Mouse (Mus musculus) embryonic facial prominence, embryonic 10.5 days (tissue): ENCODE measurements around the gene Rngtt. TPM values are rescaled to one million over a fixed set of nuclear protein-coding genes. Genes with fewer than 3 reads are reported as not detected.

ENCODE experiments used
- DNase-seq: peaks from one replicate; pipeline ENCODE4 v3.0.0-alpha.2; 2017; ENCODE audit warnings: low spot score
- H3K27ac ChIP-seq: fragments of 300-500 bp; sonication (generic); replicated peaks from 2 replicates; pipeline ENCODE4 v1.5.1; 2016; ENCODE audit warnings: mild to moderate bottlenecking
- H3K27me3 ChIP-seq: fragments of 300-500 bp; sonication (generic); replicated peaks from 2 replicates; pipeline ENCODE4 v1.6.1; 2016; ENCODE audit warnings: low read depth, mild to moderate bottlenecking; ENCODE audit not compliant: poor library complexity, severe bottlenecking
- H3K36me3 ChIP-seq: fragments of 300-500 bp; sonication (generic); replicated peaks from 2 replicates; pipeline ENCODE4 v1.6.1; 2016; ENCODE audit warnings: mild to moderate bottlenecking, moderate library complexity
- H3K4me1 ChIP-seq: fragments of 300-500 bp; sonication (generic); 2 replicates; pipeline ENCODE4 v1.6.1; 2016
- H3K4me3 ChIP-seq: fragments of 300-500 bp; sonication (generic); 2 replicates; pipeline ENCODE4 v1.5.1; 2016; ENCODE audit warnings: mild to moderate bottlenecking, moderate library complexity
- H3K9me3 ChIP-seq: fragments of 300-500 bp; sonication (generic); 2 replicates; pipeline ENCODE4 v1.6.1; 2016; ENCODE audit warnings: mild to moderate bottlenecking
- WGBS: fragments of 180-500 bp; shearing (Covaris S2); methylation state at CpG from one replicate; pipeline ENCODE4 v1.1.7; 2016; 5-methylcytosine and 5-hydroxymethylcytosine counted together
- polyA plus RNA-seq: library from polyadenylated mRNA; unstranded; fragments of >200 nt; fragmentation: Nextera tagmentation; extraction: Ambion mirVana; gene quantifications from 2 replicates; pipeline ENCODE4 v1.2.1, GENCODE M21; 2016

Rngtt gene
- polyA plus RNA-seq, 1 experiment from 2014 or later: 32.6 TPM

DNA sequence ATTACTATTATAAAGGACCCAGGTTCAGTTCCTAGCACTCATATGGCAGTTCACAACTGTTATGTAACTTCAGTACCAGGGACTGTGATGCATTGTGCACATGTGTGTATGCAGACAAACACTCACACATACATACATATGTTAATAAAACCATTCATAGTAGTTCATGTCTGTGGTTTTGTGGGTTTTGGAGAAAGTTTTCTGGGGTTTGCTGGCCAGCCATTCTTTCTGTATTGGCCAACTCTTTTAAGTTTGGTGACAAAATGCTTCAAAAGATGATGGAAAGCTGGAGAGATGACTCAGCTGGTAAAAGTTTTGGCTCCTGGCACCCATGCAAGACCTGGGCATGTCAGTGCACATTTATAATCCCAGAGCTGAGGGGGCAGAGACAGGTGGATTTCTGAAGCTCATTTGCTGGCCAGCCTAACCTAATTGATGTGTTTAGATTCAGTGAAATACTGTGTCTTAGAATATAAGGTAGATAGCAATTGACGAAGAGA, 22.9 kb downstream of the Rngtt start:
- no peak overlapping the region for H3K4me3 ChIP-seq
- DNase-seq: no peak
- H3K36me3 ChIP-seq: peaks cover 81% of the 10 kb centered on the region
- no peak overlapping the region for H3K27ac ChIP-seq
- no peaks in the 10 kb centered on the region for H3K27me3 ChIP-seq
- H3K9me3 ChIP-seq: no peaks in the 10 kb centered on the region
- WGBS: 90% methylated on average over 1 of the region's 1 CpGs
- no peaks in the 10 kb centered on the region for H3K4me1 ChIP-seq

DNA sequence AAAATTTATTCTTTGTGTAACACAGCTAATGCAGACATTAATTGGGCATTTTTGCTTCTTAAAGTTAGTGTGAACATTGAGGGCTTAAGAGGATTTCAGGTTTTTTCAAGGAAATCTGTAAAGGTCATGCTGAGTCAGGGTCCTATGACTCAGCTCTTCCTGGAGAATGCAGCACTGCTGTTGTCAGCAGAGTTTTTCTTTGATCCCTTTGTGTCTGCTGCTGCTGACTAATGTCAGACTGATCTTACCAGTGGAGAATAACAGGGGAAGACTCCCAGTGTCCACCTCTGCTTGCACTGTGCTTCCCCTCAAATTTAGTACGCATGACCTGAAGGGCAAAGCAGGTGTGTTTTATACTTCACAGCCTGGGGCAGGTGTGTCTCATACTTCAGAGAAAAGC, 27.9 kb downstream of the Rngtt start:
- H3K4me1 ChIP-seq: no peaks in the 10 kb centered on the region
- H3K27ac ChIP-seq: no peak overlapping the region
- no peaks in the 10 kb centered on the region for H3K27me3 ChIP-seq
- H3K4me3 ChIP-seq: no peak overlapping the region
- no peak for DNase-seq
- H3K9me3 ChIP-seq: no peaks in the 10 kb centered on the region
- 80% methylated on average over 1 of the region's 1 CpGs for WGBS
- peaks cover 83% of the 10 kb centered on the region for H3K36me3 ChIP-seq

- H3K36me3 ChIP-seq: peaks cover 59% of the 10 kb centered on the region
These were observed 33.0 kb downstream of the Rngtt start for GRCm38 (mm10) chr4:33342877-33343731.

DNA sequence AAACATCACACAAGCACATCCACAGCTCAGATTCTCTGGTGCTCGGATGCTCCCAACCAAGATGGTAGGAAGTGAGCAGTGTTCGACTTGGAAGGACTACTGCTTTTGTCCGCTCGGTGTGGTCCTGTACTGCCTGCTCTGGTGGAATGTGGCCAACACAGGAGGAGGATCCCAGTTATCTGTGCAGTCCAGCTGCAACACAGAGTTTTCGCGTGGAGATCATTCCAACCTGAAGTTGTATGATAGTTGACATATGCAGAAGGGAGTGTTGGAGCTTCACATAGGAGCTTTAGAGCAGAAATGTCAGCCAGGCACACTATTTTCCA, 33.6 kb downstream of the Rngtt start:
- DNase-seq: no peak
- Histone ChIP-seq H3K27ac (no peak overlapping the region), H3K4me3 (no peak overlapping the region), H3K4me1 (no peaks in the 10 kb centered on the region), H3K9me3 (no peaks in the 10 kb centered on the region), H3K27me3 (no peaks in the 10 kb centered on the region), H3K36me3 (peaks cover 57% of the 10 kb centered on the region)
- WGBS: 91% methylated on average over 6 of the region's 6 CpGs

More at GRCm38 (mm10) chr4:33342877-33343731, 33.0 kb downstream of the Rngtt start:
- Histone ChIP-seq H3K27ac (no peak overlapping the region), H3K27me3 (no peaks in the 10 kb centered on the region), H3K9me3 (no peaks in the 10 kb centered on the region), H3K4me3 (no peak overlapping the region), H3K4me1 (no peaks in the 10 kb centered on the region)
- 90% methylated on average over 7 of the region's 7 CpGs for WGBS
- DNase-seq: no peak

GRCm38 (mm10) chr4:33363451-33363850, 53.3 kb downstream of the Rngtt start:
- Histone ChIP-seq H3K4me3 (no peak overlapping the region), H3K27ac (no peak overlapping the region), H3K4me1 (no peaks in the 10 kb centered on the region), H3K9me3 (no peaks in the 10 kb centered on the region), H3K36me3 (peaks cover 28% of the 10 kb centered on the region), H3K27me3 (no peaks in the 10 kb centered on the region)
- no peak for DNase-seq

DNA sequence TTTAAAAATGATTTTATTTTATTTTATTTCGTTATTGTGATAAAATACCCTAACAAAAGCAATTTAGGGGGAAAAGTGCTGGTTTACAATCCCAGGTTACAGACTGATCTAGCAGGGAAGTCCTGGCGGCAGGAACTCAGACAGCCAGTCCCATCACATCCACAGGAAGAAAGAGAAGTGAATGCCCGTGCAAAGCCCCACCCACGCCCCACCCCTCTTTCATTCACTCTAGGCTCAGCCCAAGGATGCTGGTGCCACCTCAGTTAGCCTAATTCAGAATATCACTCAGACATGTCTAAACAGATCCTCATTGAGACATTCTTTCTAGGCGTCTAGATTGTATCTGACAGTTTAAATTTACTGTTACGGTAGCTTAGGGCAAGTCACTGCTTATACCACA, 64.8 kb downstream of the Rngtt start:
- no peaks in the 10 kb centered on the region for H3K4me1 ChIP-seq
- no peaks in the 10 kb centered on the region for H3K9me3 ChIP-seq
- peaks cover 28% of the 10 kb centered on the region for H3K36me3 ChIP-seq
- peak; percentile 29 for DNase-seq
- H3K27ac ChIP-seq: no peak overlapping the region
- 72% methylated on average over 6 of the region's 6 CpGs for WGBS
- no peaks in the 10 kb centered on the region for H3K27me3 ChIP-seq
- no peak overlapping the region for H3K4me3 ChIP-seq

DNA sequence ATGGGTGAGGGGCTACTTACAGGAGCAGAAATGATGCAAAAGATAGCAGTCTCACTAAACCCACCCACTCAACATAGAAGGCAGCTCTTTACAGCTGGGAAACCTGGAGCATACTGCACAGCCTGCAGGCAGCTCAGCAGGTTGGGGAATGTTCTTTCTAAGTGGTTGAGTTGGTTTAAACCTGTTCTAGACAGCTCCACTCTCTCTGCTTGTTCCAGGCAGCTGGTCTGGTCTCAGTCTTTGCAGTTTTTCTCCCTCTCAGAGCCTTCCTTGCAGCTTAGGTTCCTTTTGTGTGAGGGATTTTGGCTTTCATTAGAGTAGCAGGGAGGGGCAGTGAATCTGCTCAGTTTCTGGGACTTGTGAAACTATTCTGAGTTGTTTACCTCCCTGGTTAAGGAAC, 67.5 kb downstream of the Rngtt start:
- H3K27ac ChIP-seq: no peak overlapping the region
- H3K4me1 ChIP-seq: no peaks in the 10 kb centered on the region
- no peak for DNase-seq
- no peaks in the 10 kb centered on the region for H3K27me3 ChIP-seq
- no peak overlapping the region for H3K4me3 ChIP-seq
- peaks cover 34% of the 10 kb centered on the region for H3K36me3 ChIP-seq
- H3K9me3 ChIP-seq: no peaks in the 10 kb centered on the region

DNA sequence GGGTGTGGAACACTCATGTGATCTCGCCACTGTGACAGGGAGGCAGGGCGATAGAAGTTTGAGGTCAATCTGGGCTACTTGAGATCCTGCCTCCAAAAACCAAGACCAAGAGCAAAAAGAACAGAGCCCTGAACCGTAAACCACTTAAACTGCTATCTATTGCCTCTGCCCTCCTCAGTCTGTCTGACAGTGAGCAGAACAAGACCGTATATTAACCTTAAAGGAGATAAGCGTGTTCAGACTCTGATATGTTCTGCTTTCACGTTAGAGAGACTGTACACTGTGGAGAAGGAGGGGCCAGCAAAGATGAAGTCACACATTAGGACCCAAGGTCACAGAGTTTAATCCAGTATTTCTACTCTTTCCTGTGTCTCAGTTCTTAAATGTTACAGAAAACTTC, 68.8 kb downstream of the Rngtt start:
- Histone ChIP-seq H3K36me3 (peaks cover 38% of the 10 kb centered on the region), H3K4me3 (no peak overlapping the region), H3K9me3 (no peaks in the 10 kb centered on the region), H3K4me1 (no peaks in the 10 kb centered on the region), H3K27me3 (no peaks in the 10 kb centered on the region), H3K27ac (no peak overlapping the region)
- no peak for DNase-seq
- 90% methylated on average over 6 of the region's 6 CpGs for WGBS

GRCm38 (mm10) chr4:33388899-33389298, 78.8 kb downstream of the Rngtt start:
- no peaks in the 10 kb centered on the region for H3K27me3 ChIP-seq
- no peak for DNase-seq
- H3K27ac ChIP-seq: no peak overlapping the region
- no peak overlapping the region for H3K4me3 ChIP-seq
- H3K4me1 ChIP-seq: no peaks in the 10 kb centered on the region
- WGBS: 92% methylated on average over 3 of the region's 3 CpGs
- H3K36me3 ChIP-seq: peaks cover 19% of the 10 kb centered on the region
- no peaks in the 10 kb centered on the region for H3K9me3 ChIP-seq

DNA sequence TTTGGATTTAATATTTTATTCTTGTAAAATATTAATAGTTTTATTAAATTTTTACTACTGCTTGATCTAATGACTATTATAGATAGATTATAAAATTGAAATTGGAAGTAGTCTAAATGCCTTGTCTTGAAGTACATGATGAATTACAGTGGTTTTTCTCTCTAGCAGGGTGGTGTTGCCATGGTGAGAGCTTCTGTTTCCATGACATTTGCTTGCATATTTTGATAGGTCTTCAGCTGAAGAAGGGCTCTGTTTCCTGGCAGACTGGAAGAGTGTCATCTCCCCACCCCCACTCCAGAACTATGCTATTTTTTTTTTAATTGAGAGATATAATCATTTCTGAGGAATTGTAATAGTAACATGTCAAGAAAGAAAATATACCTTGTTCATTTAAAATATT, 80.5 kb downstream of the Rngtt start:
- no peak overlapping the region for H3K4me3 ChIP-seq
- no peak for DNase-seq
- H3K4me1 ChIP-seq: no peaks in the 10 kb centered on the region
- H3K9me3 ChIP-seq: no peaks in the 10 kb centered on the region
- no peak overlapping the region for H3K27ac ChIP-seq
- H3K36me3 ChIP-seq: peaks cover 19% of the 10 kb centered on the region
- H3K27me3 ChIP-seq: no peaks in the 10 kb centered on the region

GRCm38 (mm10) chr4:33393437-33393836, 83.3 kb downstream of the Rngtt start:
- H3K4me1 ChIP-seq: no peaks in the 10 kb centered on the region
- 0 out of 2 replicates have a peak, but pooled peaks cover 6% of the 10 kb centered on the region for H3K36me3 ChIP-seq
- no peak for DNase-seq
- H3K27ac ChIP-seq: no peak overlapping the region
- no peaks in the 10 kb centered on the region for H3K27me3 ChIP-seq
- H3K4me3 ChIP-seq: no peak overlapping the region
- WGBS: 94% methylated on average over 2 of the region's 2 CpGs
- H3K9me3 ChIP-seq: no peaks in the 10 kb centered on the region

- peak; percentile 81 for DNase-seq
- H3K9me3 ChIP-seq: no peaks in the 10 kb centered on the region
- H3K4me1 ChIP-seq: peaks cover 8% of the 10 kb centered on the region; the same call in 1 of the 2 replicates
- 58% methylated on average over 3 of the region's 3 CpGs for WGBS
- H3K36me3 ChIP-seq: 0 out of 2 replicates have a peak, but pooled peaks cover 5% of the 10 kb centered on the region
- no peaks in the 10 kb centered on the region for H3K27me3 ChIP-seq
- no peak overlapping the region for H3K27ac ChIP-seq
- H3K4me3 ChIP-seq: no peak overlapping the region
These were observed 86.4 kb downstream of the Rngtt start for GRCm38 (mm10) chr4:33396222-33397176.
